Mouse (Mus musculus) C2C12 (cell line): Measurements from ENCODE around the gene Slc38a11. TPM values are rescaled to one million over a fixed set of nuclear protein-coding genes. Genes with fewer than 3 reads are reported as not detected.

Source experiments
- H3K27me3 ChIP-seq: one replicate; pipeline ENCODE4 v1.6.1; 2011; ENCODE audit not compliant: control insufficient read depth, insufficient read depth, insufficient read length
- H3K36me3 ChIP-seq: one replicate; pipeline ENCODE4 v1.6.1; 2011; ENCODE audit not compliant: control insufficient read depth, insufficient read depth
- H3K4me3 ChIP-seq: one replicate; pipeline ENCODE4 v1.5.1; 2011; ENCODE audit warnings: mild to moderate bottlenecking, control low read depth; ENCODE audit not compliant: poor library complexity, insufficient read depth, severe bottlenecking
- H3K79me2 ChIP-seq: one replicate; pipeline ENCODE4 v1.6.1; 2011; ENCODE audit not compliant: control insufficient read depth, insufficient read depth
- H3K79me3 ChIP-seq: one replicate; pipeline ENCODE4 v1.6.1; 2011; ENCODE audit warnings: low read depth, control low read depth
- H3ac ChIP-seq: one replicate; pipeline ENCODE3; 2011; ENCODE audit warnings: low read depth; ENCODE audit not compliant: control insufficient read depth, insufficient read length
- CEBPB ChIP-seq: IDR thresholded peaks from one replicate; pipeline ENCODE4 v1.6.1; 2011; ENCODE audit warnings: low read depth, mild to moderate bottlenecking, control low read depth, moderate library complexity
- CTCF ChIP-seq: IDR thresholded peaks from one replicate; pipeline ENCODE4 v1.5.1; 2011; ENCODE audit not compliant: control insufficient read depth, insufficient read depth, insufficient read length
- FOSL1 ChIP-seq: IDR thresholded peaks from one replicate; pipeline ENCODE4 v1.8.0; 2011; ENCODE audit warnings: mild to moderate bottlenecking, low read length; ENCODE audit not compliant: poor library complexity, insufficient read depth, severe bottlenecking
- MAX ChIP-seq: IDR thresholded peaks from one replicate; pipeline ENCODE4 v1.6.1; 2011; ENCODE audit warnings: mild to moderate bottlenecking, control low read depth
- MYOD1 ChIP-seq: IDR thresholded peaks from one replicate; pipeline ENCODE4 v1.6.1; 2011; ENCODE audit warnings: low read depth; ENCODE audit not compliant: control insufficient read depth, insufficient read length
- MYOG ChIP-seq: IDR thresholded peaks from one replicate; pipeline ENCODE4 v1.6.1; 2011; ENCODE audit not compliant: control insufficient read depth, insufficient read length; ENCODE audit errors: extremely low read depth
- USF1 ChIP-seq: IDR thresholded peaks from one replicate; pipeline ENCODE4 v1.6.1; 2011; ENCODE audit warnings: low read depth, mild to moderate bottlenecking, control low read depth, moderate library complexity
- polyA plus RNA-seq: library from polyadenylated mRNA; unstranded; fragments of >200 nt; fragmentation: generic; extraction: Trizol; gene quantifications from one replicate; pipeline ENCODE4 v1.2.1, GENCODE M21; 2012; ENCODE audit warnings: missing spikeins

The Slc38a11 gene
- polyA plus RNA-seq, 1 experiment, result not detected

DNA sequence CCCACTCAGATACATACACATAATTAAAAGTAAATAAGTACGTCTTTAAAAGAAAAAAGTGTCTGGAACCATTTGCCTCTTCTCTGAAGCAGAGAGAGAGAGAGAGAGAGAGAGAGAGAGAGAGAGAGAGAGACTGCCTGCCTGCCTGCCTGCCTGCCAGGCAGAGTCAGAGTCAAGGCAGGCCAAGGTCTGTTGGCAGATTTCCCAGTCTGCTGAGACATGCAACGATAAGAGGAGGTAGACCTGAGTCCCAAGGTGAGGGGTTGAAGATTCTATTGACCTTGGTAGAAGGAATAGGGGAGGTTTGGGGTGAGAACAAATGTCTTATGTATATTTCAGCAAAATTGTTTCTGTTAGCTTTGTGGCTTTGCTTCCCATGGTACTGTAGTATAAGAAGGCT is 42.9 kb downstream of the Slc38a11 start:
- Histone ChIP-seq H3K79me3 (no peaks in the 10 kb centered on the region), H3K79me2 (no peaks in the 10 kb centered on the region), H3K36me3 (no peaks in the 10 kb centered on the region), H3ac (no peak overlapping the region), H3K27me3 (no peaks in the 10 kb centered on the region), H3K4me3 (no peak overlapping the region)
- TF ChIP-seq CEBPB (no peak), CTCF (no peak), MAX (no peak), MYOG (no peak), FOSL1 (no peak), MYOD1 (no peak), USF1 (no peak)

DNA sequence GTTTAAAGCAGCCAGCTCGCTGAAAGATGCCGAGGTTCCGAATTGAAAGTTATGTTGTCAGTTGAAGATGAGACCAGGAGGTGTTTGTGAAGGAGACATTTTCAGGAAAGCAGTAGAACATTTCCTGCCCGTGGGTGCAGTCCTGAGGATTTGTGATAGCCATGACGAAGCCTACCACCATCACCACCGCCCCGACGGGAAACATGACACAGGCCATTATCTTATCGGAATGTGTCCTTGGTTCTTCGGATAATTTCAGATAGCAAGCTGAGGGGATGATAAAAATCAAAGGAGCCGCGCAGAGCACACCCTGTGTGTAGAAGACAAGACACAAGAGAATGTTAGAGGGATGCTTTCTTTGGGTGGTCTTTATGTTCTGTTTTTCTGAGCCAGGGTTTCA is 47.1 kb downstream of the Slc38a11 start:
- H3K79me2 ChIP-seq, result no peaks in the 10 kb centered on the region
- H3K79me3 ChIP-seq, result no peaks in the 10 kb centered on the region
- no peaks in the 10 kb centered on the region for H3K27me3 ChIP-seq
- TF ChIP-seq MYOG (no peak), CTCF (no peak), CEBPB (no peak), MYOD1 (no peak), USF1 (no peak), FOSL1 (no peak), MAX (no peak)
- H3K4me3 ChIP-seq, result no peak overlapping the region
- H3ac ChIP-seq, result no peak overlapping the region
- H3K36me3 ChIP-seq, result no peaks in the 10 kb centered on the region

DNA sequence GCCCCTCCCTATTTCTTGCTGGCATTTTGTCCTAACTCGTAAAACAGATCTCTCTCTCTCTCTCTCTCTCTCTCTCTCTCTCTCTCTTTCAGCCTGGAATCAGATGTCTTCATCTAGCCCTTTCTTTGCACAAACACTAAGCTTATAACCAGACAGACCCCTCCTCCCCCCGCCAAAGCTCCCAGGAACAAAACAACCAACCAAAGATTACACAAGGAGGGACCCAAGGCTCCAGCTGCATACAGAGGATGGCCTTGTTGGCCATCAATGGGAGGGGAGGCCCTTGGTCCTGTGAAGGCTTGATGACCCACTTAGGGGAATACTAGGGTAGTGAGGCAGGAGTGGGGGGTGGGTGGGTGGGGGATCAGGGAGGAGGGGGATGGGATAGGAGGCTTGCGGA is 52.6 kb downstream of the Slc38a11 start:
- no peak overlapping the region for H3K4me3 ChIP-seq
- H3ac ChIP-seq, result no peak overlapping the region
- H3K27me3 ChIP-seq, result no peaks in the 10 kb centered on the region
- no peaks in the 10 kb centered on the region for H3K79me2 ChIP-seq
- no peaks in the 10 kb centered on the region for H3K36me3 ChIP-seq
- no peak for TF ChIP-seq MAX
- TF ChIP-seq FOSL1, result no peak
- no peaks in the 10 kb centered on the region for H3K79me3 ChIP-seq

DNA sequence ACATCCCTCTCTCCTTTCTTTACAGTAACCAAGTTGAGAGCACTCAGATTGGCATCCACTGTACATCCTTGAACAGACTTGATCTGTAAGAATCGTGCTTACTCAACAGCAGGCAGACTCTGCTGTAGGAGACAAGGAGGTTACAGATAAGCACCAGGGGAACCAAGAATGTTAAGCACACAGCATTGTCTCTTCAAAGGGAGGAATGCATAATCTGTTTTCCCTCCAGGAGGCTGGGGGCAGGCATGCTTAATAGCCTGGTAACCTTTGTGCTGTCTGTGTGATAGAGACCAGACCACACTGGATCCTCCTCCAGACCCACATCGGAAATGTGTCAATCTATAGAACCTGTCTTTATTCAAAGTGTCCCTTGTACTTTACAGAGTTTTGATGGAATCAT is 67.3 kb downstream of the Slc38a11 start:
- Histone ChIP-seq H3K27me3 (no peaks in the 10 kb centered on the region), H3K36me3 (no peaks in the 10 kb centered on the region), H3ac (no peak overlapping the region), H3K4me3 (no peak overlapping the region), H3K79me3 (no peaks in the 10 kb centered on the region), H3K79me2 (no peaks in the 10 kb centered on the region)
- no peak for TF ChIP-seq USF1

DNA sequence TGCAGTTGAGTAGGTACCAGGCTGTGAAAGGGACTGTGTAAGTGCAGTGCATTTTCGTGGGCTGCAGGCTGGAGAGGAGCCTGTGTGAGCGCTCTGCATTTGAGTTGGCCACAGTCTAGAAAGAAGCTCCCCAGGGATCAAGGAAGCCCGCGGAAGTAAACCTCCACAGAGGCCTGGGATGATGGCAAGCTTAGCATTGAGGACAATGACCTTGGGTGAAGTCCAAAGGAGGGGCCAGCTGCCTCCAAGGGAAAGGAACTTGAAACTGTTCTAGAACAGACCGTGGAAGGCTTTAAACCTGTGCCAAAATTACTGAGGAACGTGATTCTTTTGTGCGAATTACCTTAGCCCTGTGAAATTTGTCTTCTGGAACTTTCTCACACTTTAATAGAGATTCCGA is 69.7 kb downstream of the Slc38a11 start:
- H3K4me3 ChIP-seq, result no peak overlapping the region
- no peak overlapping the region for H3ac ChIP-seq
- TF ChIP-seq MYOD1 (no peak), CEBPB (no peak), CTCF (no peak), MAX (no peak), MYOG (no peak), USF1 (no peak), FOSL1 (no peak)
- no peaks in the 10 kb centered on the region for H3K79me3 ChIP-seq
- no peaks in the 10 kb centered on the region for H3K27me3 ChIP-seq
- no peaks in the 10 kb centered on the region for H3K79me2 ChIP-seq
- no peaks in the 10 kb centered on the region for H3K36me3 ChIP-seq

GRCm38 (mm10) chr2:65293411-65293810 is 70.4 kb downstream of the Slc38a11 start:
- Histone ChIP-seq H3K79me3 (no peaks in the 10 kb centered on the region), H3K79me2 (no peaks in the 10 kb centered on the region), H3K27me3 (no peaks in the 10 kb centered on the region), H3K4me3 (no peak overlapping the region), H3K36me3 (no peaks in the 10 kb centered on the region), H3ac (no peak overlapping the region)
- TF ChIP-seq CEBPB, result no peak
- TF ChIP-seq MYOG, result no peak
- TF ChIP-seq USF1, result no peak
- TF ChIP-seq MAX, result no peak
- no peak for TF ChIP-seq FOSL1
- no peak for TF ChIP-seq CTCF
- TF ChIP-seq MYOD1, result no peak
